Mouse (Mus musculus) lung, embryonic 15.5 days (tissue): ENCODE measurements around the gene Mllt3. TPM values are rescaled to one million over a fixed set of nuclear protein-coding genes. Genes with fewer than 3 reads are reported as not detected.

Source experiments
- ATAC-seq: fragments of 200-750 bp; cut with Nextera tagmentation; 2 replicates; pipeline ENCODE4 v1.8.0; 2017; ENCODE audit warnings: moderate number of reproducible peaks, borderline replicate concordance; ENCODE audit not compliant: low FRiP score, low TSS enrichment; ENCODE audit errors: extremely low read depth
- H3K27ac ChIP-seq: fragments of 300-500 bp; sonication (generic); 2 replicates; pipeline ENCODE4 v1.5.1; 2015; ENCODE audit warnings: moderate library complexity, mild to moderate bottlenecking, inconsistent platforms
- H3K27me3 ChIP-seq: fragments of 300-500 bp; sonication (generic); 2 replicates; pipeline ENCODE4 v1.6.1; 2015; ENCODE audit warnings: inconsistent platforms
- H3K36me3 ChIP-seq: fragments of 300-500 bp; sonication (generic); 2 replicates; pipeline ENCODE4 v1.6.1; 2015; ENCODE audit warnings: inconsistent platforms
- H3K4me1 ChIP-seq: fragments of 300-500 bp; sonication (generic); 2 replicates; pipeline ENCODE4 v1.6.1; 2015; ENCODE audit warnings: inconsistent platforms
- H3K4me2 ChIP-seq: fragments of 300-500 bp; sonication (generic); 2 replicates; pipeline ENCODE4 v1.6.1; 2015; ENCODE audit warnings: inconsistent platforms, mild to moderate bottlenecking, moderate library complexity
- H3K4me3 ChIP-seq: fragments of 300-500 bp; sonication (generic); 2 replicates; pipeline ENCODE4 v1.5.1; 2015; ENCODE audit warnings: mild to moderate bottlenecking, inconsistent platforms
- H3K9ac ChIP-seq: fragments of 300-500 bp; sonication (generic); 2 replicates; pipeline ENCODE4 v1.6.1; 2015; ENCODE audit warnings: inconsistent platforms
- H3K9me3 ChIP-seq: fragments of 300-500 bp; sonication (generic); 2 replicates; pipeline ENCODE4 v1.6.1; 2016; ENCODE audit warnings: inconsistent platforms
- WGBS: fragments of 180-500 bp; shearing (Covaris S2); methylation state at CpG from one replicate; pipeline ENCODE4 v1.1.7; 2015; 5-methylcytosine and 5-hydroxymethylcytosine counted together
- polyA plus RNA-seq: library from polyadenylated mRNA; unstranded; fragments of >200 nt; fragmentation: Nextera tagmentation; extraction: Ambion mirVana; gene quantifications from 2 replicates; pipeline ENCODE4 v1.2.1, GENCODE M21; 2015

Gene Mllt3
- polyA plus RNA-seq, 1 experiment from 2014 or later: 45.6 TPM

- no peak overlapping the region for H3K4me3 ChIP-seq
- no peaks in the 10 kb centered on the region for H3K9me3 ChIP-seq
- H3K36me3 ChIP-seq: no peaks in the 10 kb centered on the region
- no peaks in the 10 kb centered on the region for H3K4me1 ChIP-seq
- 52% methylated on average over 3 of the region's 3 CpGs for WGBS
- no peaks in the 10 kb centered on the region for H3K27me3 ChIP-seq
- no peak overlapping the region for H3K27ac ChIP-seq
- H3K4me2 ChIP-seq: no peak overlapping the region
- ATAC-seq: no peak
- no peak overlapping the region for H3K9ac ChIP-seq
Observed at GRCm38 (mm10) chr4:87944320-87944719, 88.8 kb downstream of the Mllt3 start.

DNA sequence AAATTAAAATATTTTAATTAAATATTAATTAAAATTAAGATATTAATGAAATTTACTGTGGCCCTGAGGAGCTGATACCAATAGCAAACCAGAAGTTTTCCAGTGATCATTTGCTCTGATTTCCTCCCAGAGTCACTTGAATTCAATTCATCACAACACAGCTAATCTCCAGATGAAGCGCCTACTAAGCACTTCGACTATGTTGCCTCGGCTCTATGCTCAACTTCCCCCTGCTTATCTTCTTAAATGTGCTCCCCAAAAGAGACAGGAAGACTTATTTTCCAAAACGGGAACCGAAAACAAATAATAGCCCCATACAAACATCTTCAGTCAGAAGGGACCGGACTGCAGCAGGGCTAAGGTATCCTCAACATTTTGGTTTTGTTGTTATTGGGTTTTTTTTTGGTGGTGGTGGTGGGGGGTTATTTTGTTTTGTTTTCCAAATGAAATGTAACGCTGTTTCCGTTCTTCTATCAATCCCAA lies 90.2 kb downstream of the Mllt3 start:
- H3K9me3 ChIP-seq: no peaks in the 10 kb centered on the region
- H3K4me3 ChIP-seq: no peak overlapping the region
- no peak overlapping the region for H3K27ac ChIP-seq
- no peaks in the 10 kb centered on the region for H3K4me1 ChIP-seq
- H3K9ac ChIP-seq: no peak overlapping the region
- 81% methylated on average over 8 of the region's 8 CpGs for WGBS
- no peaks in the 10 kb centered on the region for H3K27me3 ChIP-seq
- ATAC-seq: no peak
- H3K4me2 ChIP-seq: no peak overlapping the region
- no peaks in the 10 kb centered on the region for H3K36me3 ChIP-seq

- no peak for ATAC-seq
- peaks cover 17% of the 10 kb centered on the region for H3K4me1 ChIP-seq
- 89% methylated on average over 7 of the region's 7 CpGs for WGBS
Observed at GRCm38 (mm10) chr4:87939474-87940154, 93.5 kb downstream of the Mllt3 start.

GRCm38 (mm10) chr4:87936326-87936725 lies 96.8 kb downstream of the Mllt3 start:
- Histone ChIP-seq H3K4me1 (peaks cover 31% of the 10 kb centered on the region), H3K4me3 (no peak overlapping the region), H3K36me3 (no peaks in the 10 kb centered on the region), H3K9ac (no peak overlapping the region), H3K9me3 (no peaks in the 10 kb centered on the region), H3K4me2 (no peak overlapping the region), H3K27ac (no peak overlapping the region), H3K27me3 (no peaks in the 10 kb centered on the region)
- WGBS: 28% methylated on average over 2 of the region's 2 CpGs
- ATAC-seq: no peak

More at GRCm38 (mm10) chr4:87939474-87940154, 93.5 kb downstream of the Mllt3 start:
- Histone ChIP-seq H3K27ac (no peak overlapping the region), H3K4me3 (no peak overlapping the region), H3K4me2 (no peak overlapping the region), H3K9ac (no peak overlapping the region), H3K27me3 (no peaks in the 10 kb centered on the region), H3K9me3 (no peaks in the 10 kb centered on the region), H3K36me3 (no peaks in the 10 kb centered on the region)

GRCm38 (mm10) chr4:87933701-87934337 lies 99.3 kb downstream of the Mllt3 start:
- Histone ChIP-seq H3K36me3 (no peaks in the 10 kb centered on the region), H3K27me3 (no peaks in the 10 kb centered on the region), H3K9ac (no peak overlapping the region), H3K4me2 (no peak overlapping the region), H3K9me3 (no peaks in the 10 kb centered on the region), H3K4me1 (peaks cover 36% of the 10 kb centered on the region), H3K27ac (peak overlapping the region; percentile 52; the same call in 1 of the 2 replicates), H3K4me3 (no peak overlapping the region)
- ATAC-seq: peak; percentile 57; the same call in 1 of the 2 replicates
- 51% methylated on average over 4 of the region's 4 CpGs for WGBS

DNA sequence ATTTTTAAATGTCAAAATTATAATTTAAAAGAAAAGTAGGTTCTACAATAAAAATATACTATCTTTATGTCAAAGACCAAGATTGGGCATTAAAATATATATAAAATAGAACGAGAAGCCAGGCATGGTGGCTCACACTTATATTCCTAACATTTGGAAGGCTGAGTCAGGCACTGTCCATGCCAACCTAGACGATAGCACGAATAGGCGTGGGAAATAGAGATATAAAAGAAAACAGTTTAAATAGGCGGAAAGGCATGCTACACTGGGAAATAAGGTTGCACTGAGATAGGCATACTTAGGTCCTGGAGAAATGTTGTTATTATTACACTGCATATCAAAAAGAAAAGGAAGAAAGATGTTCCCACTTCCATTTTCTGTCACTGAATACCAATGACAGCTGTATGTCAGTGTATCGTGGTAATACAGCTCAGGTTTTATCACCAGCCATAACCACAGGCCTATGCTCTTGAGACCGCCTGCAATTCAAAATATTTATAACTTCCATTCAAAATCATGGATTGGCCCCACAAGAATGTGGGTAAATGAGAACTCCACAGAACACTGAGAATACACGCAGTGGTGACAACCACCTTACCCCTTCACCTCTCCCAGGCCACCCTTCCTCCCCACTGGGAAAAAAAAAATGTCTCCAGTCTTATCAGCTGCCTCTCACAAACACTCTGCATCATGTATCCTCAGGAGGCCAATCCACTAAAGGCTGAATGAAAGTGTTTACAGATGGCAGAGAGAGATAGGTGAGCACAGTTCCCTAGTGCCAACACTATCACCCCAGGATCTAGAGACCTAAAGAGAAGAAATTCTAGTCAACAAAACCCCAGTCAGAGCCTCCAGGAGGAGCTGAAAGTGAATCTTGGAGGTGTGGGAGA lies 102.6 kb downstream of the Mllt3 start:
- Histone ChIP-seq H3K4me2 (no peak overlapping the region), H3K4me3 (no peak overlapping the region), H3K36me3 (no peaks in the 10 kb centered on the region), H3K9ac (no peak overlapping the region), H3K4me1 (peaks cover 35% of the 10 kb centered on the region), H3K27me3 (no peaks in the 10 kb centered on the region), H3K9me3 (no peaks in the 10 kb centered on the region), H3K27ac (no peak overlapping the region)
- ATAC-seq: 0 out of 2 replicates have a peak, but pooled peaks have one; percentile 13
- WGBS: 82% methylated on average over 8 of the region's 8 CpGs

GRCm38 (mm10) chr4:87928603-87929199 lies 104.5 kb downstream of the Mllt3 start:
- Histone ChIP-seq H3K9ac (no peak overlapping the region), H3K27ac (no peak overlapping the region), H3K36me3 (no peaks in the 10 kb centered on the region), H3K4me3 (no peak overlapping the region), H3K27me3 (no peaks in the 10 kb centered on the region), H3K4me2 (no peak overlapping the region), H3K4me1 (peaks cover 18% of the 10 kb centered on the region), H3K9me3 (no peaks in the 10 kb centered on the region)
- 51% methylated on average over 3 of the region's 3 CpGs for WGBS
- no peak for ATAC-seq

GRCm38 (mm10) chr4:87927354-87927753 lies 105.8 kb downstream of the Mllt3 start:
- Histone ChIP-seq H3K36me3 (no peaks in the 10 kb centered on the region), H3K4me2 (no peak overlapping the region), H3K27me3 (no peaks in the 10 kb centered on the region), H3K4me1 (peaks cover 13% of the 10 kb centered on the region; the same call in 1 of the 2 replicates), H3K9ac (no peak overlapping the region), H3K9me3 (no peaks in the 10 kb centered on the region), H3K4me3 (no peak overlapping the region), H3K27ac (no peak overlapping the region)
- WGBS: 28% methylated on average over 10 of the region's 10 CpGs
- ATAC-seq: no peak; the same call in 1 of the 2 replicates

- H3K4me1 ChIP-seq: peaks cover 3% of the 10 kb centered on the region; the same call in 1 of the 2 replicates
- no peaks in the 10 kb centered on the region for H3K27me3 ChIP-seq
- no peak overlapping the region for H3K27ac ChIP-seq
- no peak for ATAC-seq
- 76% methylated on average over 8 of the region's 8 CpGs for WGBS
- no peak overlapping the region for H3K4me2 ChIP-seq
- H3K4me3 ChIP-seq: no peak overlapping the region
- no peaks in the 10 kb centered on the region for H3K36me3 ChIP-seq
- no peak overlapping the region for H3K9ac ChIP-seq
- no peaks in the 10 kb centered on the region for H3K9me3 ChIP-seq
Observed at GRCm38 (mm10) chr4:87920664-87921063, 112.5 kb downstream of the Mllt3 start.

DNA sequence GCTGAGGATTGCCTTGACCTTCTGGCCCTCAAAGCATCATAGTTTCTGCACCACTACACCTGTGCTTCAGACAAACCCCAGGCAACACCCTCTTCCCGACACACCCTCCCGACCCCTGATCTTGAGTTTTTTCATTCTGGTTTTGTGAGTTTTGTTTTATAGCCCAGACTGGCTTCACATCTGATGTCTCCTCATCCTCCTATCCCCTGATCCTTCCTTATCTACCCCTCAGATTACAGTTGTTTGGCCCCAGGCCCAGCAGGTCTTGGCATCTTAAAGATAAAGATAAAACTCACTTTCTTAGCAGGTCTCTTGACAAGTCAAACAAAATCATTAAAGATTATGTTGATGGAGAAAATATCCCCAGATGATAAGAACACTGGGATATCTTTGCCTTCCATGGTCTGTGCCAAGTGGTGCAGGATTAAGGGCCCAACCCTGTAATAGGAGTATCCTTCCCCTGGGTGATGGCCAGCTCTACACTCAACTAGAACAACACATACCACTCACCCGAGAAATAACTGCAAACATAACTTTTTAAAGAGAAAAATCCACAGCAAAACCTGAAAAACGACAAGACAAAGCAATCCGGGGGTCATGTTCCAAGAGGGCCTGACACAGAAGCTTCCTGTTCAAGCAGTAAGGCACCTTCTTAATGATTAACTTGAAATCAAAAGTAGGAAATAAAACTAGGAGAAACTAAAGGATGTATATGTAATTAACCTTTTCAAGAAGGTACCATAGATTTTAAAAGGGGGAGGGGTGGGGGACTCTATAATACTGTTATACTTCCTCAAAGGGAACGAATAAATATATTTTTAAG lies 121.8 kb downstream of the Mllt3 start:
- no peak for ATAC-seq
- H3K4me1 ChIP-seq: peaks cover 18% of the 10 kb centered on the region
- H3K4me2 ChIP-seq: no peak overlapping the region
- H3K27ac ChIP-seq: peak overlapping the region; percentile 24; the same call in 1 of the 2 replicates
- no peaks in the 10 kb centered on the region for H3K9me3 ChIP-seq
- no peaks in the 10 kb centered on the region for H3K27me3 ChIP-seq
- no peak overlapping the region for H3K4me3 ChIP-seq
- no peak overlapping the region for H3K9ac ChIP-seq
- WGBS: 43% methylated on average over 6 of the region's 6 CpGs
- no peaks in the 10 kb centered on the region for H3K36me3 ChIP-seq
